Mouse (Mus musculus) lung, postnatal 0 days (tissue): Measurements from ENCODE around the gene Taf3.

Source experiments
- CTCF ChIP-seq: IDR thresholded peaks from 2 replicates; pipeline ENCODE4 v1.5.1; 2016; ENCODE audit warnings: antibody characterized with exemption, mild to moderate bottlenecking
- EP300 ChIP-seq: IDR thresholded peaks from 2 replicates; pipeline ENCODE4 v1.6.1; 2016; ENCODE audit warnings: antibody characterized with exemption, mild to moderate bottlenecking, control low read depth

DNA sequence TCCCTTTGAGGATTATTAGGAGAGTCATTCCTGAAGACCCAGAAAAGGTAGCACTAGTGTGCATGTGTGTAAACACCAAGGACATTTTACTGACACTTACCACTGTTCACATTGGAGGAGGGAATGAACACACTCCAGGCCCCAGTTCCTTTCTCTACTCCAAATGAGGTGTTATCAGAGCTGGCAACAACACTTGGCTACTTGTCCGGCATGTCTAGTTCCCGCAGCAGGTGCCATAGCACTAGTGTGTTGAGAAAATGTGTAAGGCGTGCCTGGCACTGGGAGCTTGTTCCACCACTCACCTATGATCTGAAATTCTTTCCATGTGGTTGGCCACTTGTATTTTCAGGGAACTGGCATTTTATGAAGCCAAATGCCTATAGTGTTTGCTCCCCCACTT is 77.8 kb downstream of the Taf3 start:
- TF ChIP-seq CTCF (no peak), EP300 (no peak; the same call in 1 of the 2 replicates)
